Mouse (Mus musculus) layer of hippocampus, adult 8-10 months (tissue): ENCODE results near the gene Inava. TPM values are rescaled to one million over a fixed set of nuclear protein-coding genes. Genes with fewer than 3 reads are reported as not detected.
A peak's percentile ranks its signal among the peaks of the same experiment; 100 is the strongest.

Experiments used
- DNase-seq, 2 experiments: peaks; one replicate each; pipeline ENCODE4 v3.0.0; 2022; ENCODE audit warnings: low spot score in 2 of 2
- total RNA-seq, 4 experiments: library from RNA; stranded (reverse); gene quantifications; 2 replicates each; pipeline ENCODE4 v1.2.4; 2022

The Inava gene
- total RNA-seq, 4 experiments from 2014 or later, result 2.3 to 3.7 (median 3.0) TPM

- peak in 1 of 2 experiments; percentile 61 for DNase-seq
Measured at GRCm38 (mm10) chr1:136167657-136168056, 66.4 kb downstream of the Inava start.

GRCm38 (mm10) chr1:136165436-136165835, 68.6 kb downstream of the Inava start:
- no peak for DNase-seq

Other genes with a start within 250 kb of the Inava start
- gene Igfn1, start 227.9 kb downstream of the Inava start, total RNA-seq, result under 1 TPM; 0.35 to 0.61 (median 0.38) TPM
- 10 to 100 TPM; 71.4 to 79.2 (median 73.5) TPM for gene Tmem9, start 226.1 kb downstream of the Inava start, total RNA-seq
- gene Ascl5, start 183.5 kb downstream of the Inava start, total RNA-seq, result not detected
- 1 to 10 TPM in 2 of 4 experiments, under 1 TPM in 2; 0.37 to 1.9 (median 0.79) TPM for gene Cacna1s, start 181.5 kb downstream of the Inava start, total RNA-seq
- 10 to 100 TPM; 42.0 to 44.3 (median 42.9) TPM for gene Kif21b, start 102.9 kb downstream of the Inava start, total RNA-seq
- 1 to 10 TPM in 2 of 4 experiments, under 1 TPM in 2; 0.71 to 3.1 (median 2.0) TPM for gene Mroh3, start 21.4 kb downstream of the Inava start, total RNA-seq
- gene Gpr25, start 26.6 kb upstream of the Inava start, total RNA-seq, result 1 to 10 TPM; 3.2 to 6.6 (median 3.9) TPM
- 100 to 1,000 TPM; 123 to 147 (median 134) TPM for gene Camsap2, start 111.8 kb upstream of the Inava start, total RNA-seq
- gene Ddx59, start 181.0 kb upstream of the Inava start, total RNA-seq, result 10 to 100 TPM in 3 of 4 experiments, 1 to 10 TPM in 1; 9.6 to 11.8 (median 11.1) TPM
- under 1 TPM; 0.08 to 0.27 (median 0.15) TPM for gene Kif14, start 232.1 kb upstream of the Inava start, total RNA-seq